Mouse (Mus musculus) CH12.LX (cell line): ENCODE results near the gene Cbfb. TPM values are rescaled to one million over a fixed set of nuclear protein-coding genes. Genes with fewer than 3 reads are reported as not detected.

Source experiments
- DNase-seq: peaks from one replicate; pipeline ENCODE4 v3.0.0-alpha.2; 2013; ENCODE audit errors: extremely low read depth
- H3K27ac ChIP-seq: 2 replicates; pipeline ENCODE4 v1.5.1; 2012; ENCODE audit warnings: low read depth, mild to moderate bottlenecking, control low read depth, moderate library complexity; ENCODE audit not compliant: insufficient read depth
- H3K27me3 ChIP-seq: replicated peaks from 2 replicates; pipeline ENCODE3; 2012; ENCODE audit warnings: inconsistent platforms
- H3K36me3 ChIP-seq, 2 experiments: replicated peaks in 1 of 2; 2 replicates each; pipeline versions ENCODE3 to v1.6.1; 2012; ENCODE audit warnings: inconsistent platforms in 1 of 2, low read length in 1 of 2, mild to moderate bottlenecking in 1 of 2, mixed read lengths in 1 of 2, moderate library complexity in 1 of 2; ENCODE audit not compliant: control insufficient read depth in 1 of 2, insufficient read depth in 1 of 2
- H3K4me1 ChIP-seq, 2 experiments: 2 replicates each; pipeline ENCODE4 v1.6.1; 2012; ENCODE audit warnings: inconsistent platforms in 1 of 2, moderate library complexity in 1 of 2; ENCODE audit not compliant: insufficient read depth in 2 of 2, control insufficient read depth in 1 of 2
- H3K4me2 ChIP-seq: 2 replicates; pipeline ENCODE4 v1.6.1; 2012; ENCODE audit warnings: low read depth, mild to moderate bottlenecking, control low read depth; ENCODE audit not compliant: poor library complexity, insufficient read depth, severe bottlenecking
- H3K4me3 ChIP-seq, 3 experiments: fragments of 150-350 bp in 1 of 3; sonication (generic) in 1 of 3; replicated peaks in 1 of 3; 2 replicates each; pipeline versions ENCODE3 to v1.5.1; 2011 to 2012; ENCODE audit warnings: low read depth in 2 of 3, low read length in 2 of 3, mild to moderate bottlenecking in 2 of 3, moderate library complexity in 2 of 3, control low read depth in 1 of 3, improper control_type of control experiment in 1 of 3, inconsistent platforms in 1 of 3, mixed read lengths in 1 of 3; ENCODE audit not compliant: poor library complexity in 1 of 3
- H3K79me2 ChIP-seq: replicated peaks from 2 replicates; pipeline ENCODE4 v1.6.1; 2012; ENCODE audit warnings: mild to moderate bottlenecking, moderate library complexity; ENCODE audit not compliant: control insufficient read depth, poor library complexity, insufficient read depth, severe bottlenecking; ENCODE audit errors: extremely low read depth
- H3K9ac ChIP-seq: 2 replicates; pipeline ENCODE4 v1.6.1; 2012; ENCODE audit warnings: low read depth, mild to moderate bottlenecking, control low read depth, moderate library complexity; ENCODE audit not compliant: insufficient read depth
- H3K9me3 ChIP-seq: replicated peaks from 2 replicates; pipeline ENCODE3; 2012; ENCODE audit warnings: low read length, inconsistent platforms, mixed read lengths
- BHLHE40 ChIP-seq: IDR thresholded peaks from 2 replicates; pipeline ENCODE4 v1.6.1; 2011; ENCODE audit warnings: mild to moderate bottlenecking, low read depth, low read length, improper control_type of control experiment
- CTCF ChIP-seq, 2 experiments: IDR thresholded peaks in 1 of 2; conservative IDR thresholded peaks in 1 of 2; 2 replicates each; pipeline ENCODE4 v1.5.1; 2011 to 2012; ENCODE audit warnings: low read depth in 2 of 2, low read length in 2 of 2, improper control_type of control experiment in 1 of 2, inconsistent platforms in 1 of 2, mild to moderate bottlenecking in 1 of 2, moderate library complexity in 1 of 2
- ELF1 ChIP-seq: IDR thresholded peaks from 2 replicates; pipeline ENCODE4 v1.6.1; 2014; ENCODE audit warnings: low read depth, mild to moderate bottlenecking, inconsistent platforms, low read length, improper control_type of control experiment
- IRF4 ChIP-seq: IDR thresholded peaks from 2 replicates; pipeline ENCODE4 v1.6.1; 2014; ENCODE audit warnings: low read depth, mild to moderate bottlenecking, inconsistent platforms, low read length, improper control_type of control experiment
- NRF1 ChIP-seq: IDR thresholded peaks from 2 replicates; pipeline ENCODE4 v1.6.1; 2014; ENCODE audit warnings: low read depth, mild to moderate bottlenecking, inconsistent platforms, low read length, improper control_type of control experiment, moderate library complexity
- PAX5 ChIP-seq: IDR thresholded peaks from 2 replicates; pipeline ENCODE4 v1.6.1; 2012; ENCODE audit warnings: low read length, inconsistent platforms, mixed read lengths
- POLR2A ChIP-seq: IDR thresholded peaks from 2 replicates; pipeline ENCODE4 v1.6.1; 2011; ENCODE audit warnings: low read depth, mild to moderate bottlenecking, improper control_type of control experiment, low read length
- RAD21 ChIP-seq: IDR thresholded peaks from 2 replicates; pipeline ENCODE4 v1.6.1; 2011; ENCODE audit warnings: low read depth, mild to moderate bottlenecking, low read length, improper control_type of control experiment, moderate library complexity
- RCOR1 ChIP-seq: conservative IDR thresholded peaks from 2 replicates; pipeline ENCODE4 v1.6.1; 2012; ENCODE audit warnings: low read depth, mild to moderate bottlenecking, inconsistent platforms, low read length, improper control_type of control experiment
- SMC3 ChIP-seq: IDR thresholded peaks from 2 replicates; pipeline ENCODE4 v1.6.1; 2011; ENCODE audit warnings: low read depth, low read length, improper control_type of control experiment
- TBP ChIP-seq: conservative IDR thresholded peaks from 2 replicates; pipeline ENCODE4 v1.6.1; 2011; ENCODE audit warnings: low read depth, low read length, improper control_type of control experiment
- TCF12 ChIP-seq: IDR thresholded peaks from 2 replicates; pipeline ENCODE4 v1.6.1; 2014; ENCODE audit warnings: low read depth, mild to moderate bottlenecking, inconsistent platforms, low read length, improper control_type of control experiment
- USF1 ChIP-seq: IDR thresholded peaks from 2 replicates; pipeline ENCODE4 v1.6.1; 2014; ENCODE audit warnings: low read depth, mild to moderate bottlenecking, inconsistent platforms, low read length, improper control_type of control experiment
- ZC3H11A ChIP-seq: IDR thresholded peaks from 2 replicates; pipeline ENCODE4 v1.6.1; 2012; ENCODE audit warnings: low read depth, mild to moderate bottlenecking, inconsistent platforms, low read length, improper control_type of control experiment
- ZKSCAN1 ChIP-seq: IDR thresholded peaks from 2 replicates; pipeline ENCODE4 v1.6.1; 2012; ENCODE audit warnings: low read depth, inconsistent platforms, low read length, improper control_type of control experiment, borderline replicate concordance
- ZNF384 ChIP-seq: IDR thresholded peaks from 2 replicates; pipeline ENCODE4 v1.6.1; 2012; ENCODE audit warnings: low read depth, low read length, improper control_type of control experiment, inconsistent platforms
- dilution Hi-C: fragments of 300-500 bp; cut with MboI; formaldehyde crosslinking; loops from 2 replicates; pipeline ENCODE4 v1.14.3; 2020; ENCODE audit warnings: low sequenced_read_pairs; ENCODE audit not compliant: extremely low pct_unique_long_range_greater_than_20kb, extremely low pct_ligation_motif_present
- in situ Hi-C: fragments of 300-500 bp; cut with MboI; formaldehyde crosslinking; loops from 3 replicates; pipeline ENCODE4 v1.14.3; 2019; ENCODE audit warnings: low sequenced_read_pairs, low pct_ligation_motif_present, low pct_unique_long_range_greater_than_20kb, mixed read lengths
- polyA plus RNA-seq: library from polyadenylated mRNA; unstranded; fragments of >175 nt; gene quantifications from 2 replicates; pipeline ENCODE4 v1.2.1, GENCODE M21; 2012; ENCODE audit warnings: low read depth; ENCODE audit not compliant: insufficient read length
- total RNA-seq, 2 experiments: library from RNA; depleted of rRNA; stranded (reverse); fragments of 300-350 nt in 1 of 2; fragments of >200 nt in 1 of 2; gene quantifications; 2 replicates each; pipeline ENCODE4 v1.2.3; 2012 to 2014

Cbfb gene
- total and polyA plus RNA-seq, 3 experiments, result 49.7 to 170 (median 97.7) TPM

GRCm38 (mm10) chr8:105217926-105218522 is 47.5 kb downstream of the Cbfb start:
- in situ Hi-C loops, result no loop called here
- H3K4me2 ChIP-seq, result no peak overlapping the region
- H3K4me3 ChIP-seq, result no peak overlapping the region
- no peaks in the 10 kb centered on the region for H3K9me3 ChIP-seq
- no peaks in the 10 kb centered on the region for H3K4me1 ChIP-seq
- no peaks in the 10 kb centered on the region for H3K79me2 ChIP-seq
- peak; percentile 60 for DNase-seq
- no peak overlapping the region for H3K9ac ChIP-seq
- H3K36me3 ChIP-seq, result peaks cover 6 to 38% of the 10 kb centered on the region in 2 experiments
- H3K27me3 ChIP-seq, result no peaks in the 10 kb centered on the region
- dilution Hi-C loops, result no loop called here
- TF ChIP-seq RCOR1 (no peak), TCF12 (no peak), ZNF384 (peak; percentile 84), BHLHE40 (no peak), RAD21 (peak; percentile 66), CTCF (conservative IDR thresholded peaks at IDR 0.05 in 1 of 2, IDR thresholded peaks at IDR 0.05 in 1 of 2; ENCODE audit: low read depth in 2 of 2, low read length in 2 of 2) (peak; percentile 45 to 77; a peak in 3 of 4 replicates), SMC3 (peak; percentile 64), ELF1 (no peak), ZC3H11A (peak; percentile 20; the same call in 1 of the 2 replicates)
- H3K27ac ChIP-seq, result no peak overlapping the region

GRCm38 (mm10) chr8:105223850-105224249 is 53.4 kb downstream of the Cbfb start:
- dilution Hi-C loops (no loop called here), in situ Hi-C loops (no loop called here)
- Histone ChIP-seq H3K79me2 (peaks cover 18% of the 10 kb centered on the region), H3K4me1 (peaks cover 3 to 20% of the 10 kb centered on the region in 2 experiments; a peak in 3 of 4 replicates), H3K27me3 (no peaks in the 10 kb centered on the region), H3K36me3 (peaks cover 0 to 9% of the 10 kb centered on the region in 2 experiments), H3K9ac (no peak overlapping the region), H3K27ac (no peak overlapping the region), H3K4me3 (no peak overlapping the region), H3K4me2 (no peak overlapping the region), H3K9me3 (no peaks in the 10 kb centered on the region)
- TF ChIP-seq ZC3H11A (no peak), PAX5 (no peak), ELF1 (no peak), POLR2A (no peak), ZKSCAN1 (no peak), BHLHE40 (no peak), TBP (no peak), NRF1 (no peak), USF1 (no peak), IRF4 (no peak)
- no peak for DNase-seq
